Mouse (Mus musculus) thymus, adult 2 months (tissue): Measurements from ENCODE around the gene Pcdh15. TPM values are rescaled to one million over a fixed set of nuclear protein-coding genes. Genes with fewer than 3 reads are reported as not detected.

Experiments
- DNase-seq: peaks from one replicate; pipeline ENCODE4 v3.0.0; 2021
- H3K27ac ChIP-seq: fragments of 200-500 bp; 2 replicates; pipeline ENCODE4 v1.5.1; 2012; ENCODE audit warnings: low read length, control low read depth; ENCODE audit not compliant: control insufficient read depth, insufficient read depth
- H3K27me3 ChIP-seq: fragments of 200-500 bp; 2 replicates; pipeline ENCODE4 v1.6.1; 2012; ENCODE audit warnings: mild to moderate bottlenecking, low read length, moderate library complexity, mixed read lengths; ENCODE audit not compliant: control insufficient read depth, insufficient read depth
- H3K36me3 ChIP-seq: fragments of 200-500 bp; 2 replicates; pipeline ENCODE4 v1.6.1; 2012; ENCODE audit warnings: mild to moderate bottlenecking, low read length, moderate library complexity; ENCODE audit not compliant: control insufficient read depth, insufficient read depth
- H3K4me1 ChIP-seq: fragments of 200-500 bp; replicated peaks from 2 replicates; pipeline ENCODE4 v1.6.1; 2012; ENCODE audit warnings: low read length; ENCODE audit not compliant: control insufficient read depth, insufficient read depth
- H3K4me3 ChIP-seq: fragments of 200-500 bp; 2 replicates; pipeline ENCODE4 v1.5.1; 2012; ENCODE audit warnings: mild to moderate bottlenecking, low read length, control low read depth, moderate library complexity; ENCODE audit not compliant: control insufficient read depth, insufficient read depth
- CTCF ChIP-seq: fragments of 200-500 bp; IDR thresholded peaks from 2 replicates; pipeline ENCODE4 v1.5.1; 2012; ENCODE audit warnings: mild to moderate bottlenecking, control low read depth, low read length, moderate library complexity, borderline replicate concordance; ENCODE audit not compliant: control insufficient read depth, poor library complexity, insufficient read depth; ENCODE audit errors: extremely low read depth
- POLR2A ChIP-seq: fragments of 200-500 bp; IDR thresholded peaks from 2 replicates; pipeline ENCODE4 v1.6.1; 2012; ENCODE audit warnings: mild to moderate bottlenecking, low read length, control low read depth, moderate library complexity; ENCODE audit not compliant: control insufficient read depth, poor library complexity, insufficient read depth; ENCODE audit errors: extremely low read depth
- WGBS: fragments of 180-500 bp; shearing (Covaris S2); methylation state at CpG from one replicate; pipeline ENCODE4 v1.1.7; 2018; 5-methylcytosine and 5-hydroxymethylcytosine counted together
- polyA plus RNA-seq: library from polyadenylated mRNA; depleted of rRNA; stranded (reverse); fragments of >200 nt; gene quantifications from 2 replicates; pipeline ENCODE4 v1.2.3, GENCODE M21; 2012; rRNA removed

Pcdh15 gene
- polyA plus RNA-seq, result 0.51 and 0.94 TPM in 2 replicates

GRCm38 (mm10) chr10:73098966-73099845 is at the start of gene Pcdh15:
Pcdh15 (plus strand) TSS chr10:73099342.
- TF ChIP-seq POLR2A, result no peak
- no peak for TF ChIP-seq CTCF
- Histone ChIP-seq H3K4me3 (no peak within 1 kb of the TSS), H3K27me3 (no peaks in the 10 kb centered on the region), H3K4me1 (no peaks in the 10 kb centered on the region), H3K27ac (no peak within 1 kb of the TSS), H3K36me3 (no peaks in the 10 kb centered on the region)
- DNase-seq, result no peak
- 4% methylated on average over 79 of the region's 79 CpGs for WGBS

DNA sequence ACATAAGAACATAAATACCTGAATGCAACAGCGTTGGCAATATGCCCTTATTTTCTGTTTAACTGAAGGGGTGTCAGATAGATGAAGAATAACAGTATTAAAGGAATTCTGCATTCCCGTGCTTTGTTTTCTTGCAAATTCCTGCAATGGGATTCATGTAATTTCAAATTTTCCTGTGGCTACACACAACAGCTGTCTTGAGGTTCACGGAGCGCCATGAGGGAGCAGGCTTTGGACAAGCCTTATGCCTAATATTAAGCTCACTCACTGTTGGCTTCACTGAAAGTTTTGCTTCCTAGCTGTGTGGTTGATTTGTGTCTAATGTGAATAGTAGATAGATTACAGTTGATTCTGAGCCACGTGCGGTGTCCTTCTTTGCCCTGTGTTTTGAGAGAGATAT is 47.1 kb upstream of the Pcdh15 start:
- DNase-seq, result no peak
- TF ChIP-seq POLR2A, result no peak
- no peak for TF ChIP-seq CTCF
- Histone ChIP-seq H3K27me3 (no peaks in the 10 kb centered on the region), H3K4me3 (no peak overlapping the region), H3K27ac (no peak overlapping the region), H3K36me3 (no peaks in the 10 kb centered on the region), H3K4me1 (no peaks in the 10 kb centered on the region)
- WGBS, result 88% methylated on average over 6 of the region's 6 CpGs

DNA sequence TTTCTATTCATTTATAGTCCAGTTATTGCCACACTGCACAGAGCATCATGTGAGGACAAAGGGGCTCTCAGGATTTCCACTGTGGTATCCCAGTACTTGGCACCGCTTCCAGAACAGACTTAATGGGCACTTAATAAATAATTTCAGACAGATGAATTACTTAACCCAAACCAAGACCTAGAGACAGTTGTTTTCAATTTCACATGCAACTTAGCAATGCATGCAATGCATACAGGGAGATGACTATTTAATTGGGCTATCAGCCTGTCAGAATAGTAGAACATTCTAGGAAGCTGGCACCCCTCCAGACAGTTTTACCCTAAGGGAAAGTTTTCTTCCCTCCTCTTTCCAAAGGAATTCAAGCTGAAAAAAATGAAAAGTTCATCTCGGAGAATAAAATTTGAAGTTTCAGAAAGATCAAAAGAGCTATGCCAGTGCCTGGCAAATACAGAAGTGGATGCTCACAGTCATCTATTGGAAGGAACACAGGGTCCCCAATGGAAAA is 39.4 kb upstream of the Pcdh15 start:
- TF ChIP-seq CTCF (no peak), POLR2A (no peak)
- Histone ChIP-seq H3K27ac (no peak overlapping the region), H3K36me3 (no peaks in the 10 kb centered on the region), H3K4me1 (no peaks in the 10 kb centered on the region), H3K4me3 (no peak overlapping the region), H3K27me3 (no peaks in the 10 kb centered on the region)
- DNase-seq, result no peak
- WGBS, result 91% methylated on average over 2 of the region's 2 CpGs

GRCm38 (mm10) chr10:73086703-73087102 is 12.4 kb upstream of the Pcdh15 start:
- WGBS, result 88% methylated on average over 5 of the region's 5 CpGs
- Histone ChIP-seq H3K4me3 (no peak overlapping the region), H3K27me3 (no peaks in the 10 kb centered on the region), H3K27ac (no peak overlapping the region), H3K36me3 (no peaks in the 10 kb centered on the region), H3K4me1 (no peaks in the 10 kb centered on the region)
- TF ChIP-seq POLR2A (no peak), CTCF (no peak)
- no peak for DNase-seq

- 9% methylated on average over 17 of the region's 17 CpGs for WGBS
- Histone ChIP-seq H3K36me3 (no peaks in the 10 kb centered on the region), H3K4me1 (no peaks in the 10 kb centered on the region), H3K27ac (no peak overlapping the region), H3K27me3 (no peaks in the 10 kb centered on the region), H3K4me3 (no peak overlapping the region)
- TF ChIP-seq POLR2A (no peak), CTCF (no peak)
- DNase-seq, result no peak
Observed at GRCm38 (mm10) chr10:73096531-73097135, 2.5 kb upstream of the Pcdh15 start.

DNA sequence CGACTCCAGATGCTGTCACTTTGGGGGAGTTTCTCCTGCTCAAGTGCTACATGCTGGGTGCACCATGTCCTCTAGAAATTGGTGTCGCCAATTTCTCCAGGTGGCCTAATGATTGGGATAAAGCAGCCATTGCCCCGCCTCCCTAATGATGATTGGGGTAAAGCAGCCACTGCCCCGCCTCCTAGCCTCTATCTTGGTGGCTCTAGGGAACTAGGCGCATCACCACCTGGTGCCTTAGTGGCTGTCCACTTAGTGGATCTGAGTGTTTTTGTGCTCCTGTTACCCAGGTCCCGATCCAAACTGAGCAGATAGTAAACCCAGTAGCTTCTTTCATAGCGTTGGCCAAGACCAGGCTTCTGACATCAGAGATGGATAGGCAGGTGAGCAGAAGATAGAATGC is 2.0 kb upstream of the Pcdh15 start:
- H3K4me3 ChIP-seq, result no peak overlapping the region
- TF ChIP-seq CTCF, result no peak
- no peak for TF ChIP-seq POLR2A
- no peak for DNase-seq
- WGBS, result 18% methylated on average over 7 of the region's 7 CpGs
- no peaks in the 10 kb centered on the region for H3K27me3 ChIP-seq
- H3K36me3 ChIP-seq, result no peaks in the 10 kb centered on the region
- H3K27ac ChIP-seq, result no peak overlapping the region
- no peaks in the 10 kb centered on the region for H3K4me1 ChIP-seq

GRCm38 (mm10) chr10:73097979-73098378 is 1.2 kb upstream of the Pcdh15 start:
- 2% methylated on average over 17 of the region's 17 CpGs for WGBS
- H3K27ac ChIP-seq, result no peak overlapping the region
- H3K27me3 ChIP-seq, result no peaks in the 10 kb centered on the region
- H3K4me3 ChIP-seq, result no peak overlapping the region
- TF ChIP-seq CTCF (0 out of 2 replicates have a peak, but pooled peaks have one; percentile 28), POLR2A (no peak)
- H3K4me1 ChIP-seq, result no peaks in the 10 kb centered on the region
- H3K36me3 ChIP-seq, result no peaks in the 10 kb centered on the region
- DNase-seq, result peak; percentile 5
